Mouse (Mus musculus) limb, embryonic 10.5 days (tissue): Measurements from ENCODE around the gene Emc10. TPM values are rescaled to one million over a fixed set of nuclear protein-coding genes. Genes with fewer than 3 reads are reported as not detected.
A peak's percentile ranks its signal among the peaks of the same experiment; 100 is the strongest.

Experiments
- DNase-seq: peaks from one replicate; pipeline ENCODE4 v3.0.0-alpha.2; 2017; ENCODE audit warnings: low spot score
- H3K27ac ChIP-seq: fragments of 300-500 bp; sonication (generic); 2 replicates; pipeline ENCODE4 v1.5.1; 2016; ENCODE audit warnings: mild to moderate bottlenecking
- H3K27me3 ChIP-seq: fragments of 300-500 bp; sonication (generic); 2 replicates; pipeline ENCODE4 v1.6.1; 2016; ENCODE audit warnings: low read depth, mild to moderate bottlenecking; ENCODE audit not compliant: poor library complexity, severe bottlenecking
- H3K36me3 ChIP-seq: fragments of 300-500 bp; sonication (generic); 2 replicates; pipeline ENCODE4 v1.6.1; 2016; ENCODE audit warnings: mild to moderate bottlenecking, moderate library complexity
- H3K4me1 ChIP-seq: fragments of 300-500 bp; sonication (generic); 2 replicates; pipeline ENCODE4 v1.6.1; 2016
- H3K4me3 ChIP-seq: fragments of 300-500 bp; sonication (generic); 2 replicates; pipeline ENCODE4 v1.5.1; 2016; ENCODE audit warnings: mild to moderate bottlenecking, moderate library complexity
- H3K9me3 ChIP-seq: fragments of 300-500 bp; sonication (generic); replicated peaks from 2 replicates; pipeline ENCODE4 v1.6.1; 2016; ENCODE audit warnings: mild to moderate bottlenecking
- WGBS: fragments of 180-500 bp; shearing (Covaris S2); methylation state at CpG from one replicate; pipeline ENCODE4 v1.1.7; 2016; 5-methylcytosine and 5-hydroxymethylcytosine counted together
- polyA plus RNA-seq: library from polyadenylated mRNA; unstranded; fragments of >200 nt; fragmentation: Nextera tagmentation; extraction: Ambion mirVana; gene quantifications from 2 replicates; pipeline ENCODE4 v1.2.1, GENCODE M21; 2016

Emc10 gene
- polyA plus RNA-seq, 1 experiment from 2014 or later: 91.4 TPM

DNA sequence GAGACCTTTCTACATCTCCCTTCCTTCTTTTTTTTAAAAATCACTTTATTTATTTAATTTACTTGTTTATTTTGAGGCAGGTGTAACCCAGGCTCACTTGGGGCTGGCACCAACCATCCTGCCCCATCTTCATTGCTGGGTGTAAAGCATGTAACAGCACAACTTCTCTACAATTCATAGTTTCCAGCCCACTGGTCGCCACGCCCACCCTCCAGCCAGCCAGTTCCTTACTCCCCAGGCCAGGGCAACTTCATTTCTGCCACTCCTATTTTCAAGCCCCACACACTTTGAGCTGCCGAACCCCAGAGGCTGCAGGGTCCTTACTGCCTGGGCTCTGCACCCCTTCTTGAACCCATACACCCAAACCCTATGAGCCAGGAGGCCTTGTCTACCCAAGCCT is 24.7 kb upstream of the Emc10 start:
- Histone ChIP-seq H3K9me3 (no peaks in the 10 kb centered on the region), H3K27me3 (peaks cover 69% of the 10 kb centered on the region)
- 66% methylated on average over 3 of the region's 3 CpGs for WGBS

DNA sequence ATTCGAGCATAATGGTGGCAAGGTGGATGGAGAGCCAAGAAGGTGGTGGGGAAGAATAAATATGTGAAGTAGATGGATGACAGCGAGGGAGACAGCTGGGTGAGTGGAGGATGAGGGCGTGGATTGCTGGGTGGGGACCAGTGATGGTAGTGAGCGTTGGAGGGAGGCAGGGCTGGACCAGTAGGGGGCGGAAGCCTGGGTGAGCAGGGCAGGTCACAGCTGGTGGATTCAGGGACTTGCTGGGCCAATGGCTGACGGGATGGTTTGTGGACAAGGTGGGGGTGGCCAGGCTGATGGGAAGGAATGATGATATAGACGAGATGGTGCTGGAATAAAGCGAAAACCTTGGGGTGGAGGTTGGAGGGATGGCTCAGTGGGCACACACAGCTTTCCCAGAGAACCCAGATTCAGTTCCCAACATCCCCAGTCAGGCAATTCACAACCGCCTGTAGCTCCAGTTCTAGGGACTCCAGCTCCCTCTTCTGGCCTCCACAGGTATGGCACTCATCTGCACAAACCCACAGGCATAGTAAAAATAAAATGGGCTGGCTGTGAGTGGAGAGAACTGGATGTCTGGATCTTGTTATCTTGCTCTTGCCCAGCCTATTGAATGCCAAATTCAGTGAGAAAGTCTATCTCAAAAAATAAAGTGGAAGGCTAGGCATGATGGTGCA is 23.0 kb upstream of the Emc10 start:
- Histone ChIP-seq H3K4me3 (no peak overlapping the region), H3K4me1 (peaks cover 4% of the 10 kb centered on the region; the same call in 1 of the 2 replicates), H3K9me3 (no peaks in the 10 kb centered on the region), H3K27ac (no peak overlapping the region), H3K36me3 (no peaks in the 10 kb centered on the region), H3K27me3 (peaks cover 52% of the 10 kb centered on the region)
- 64% methylated on average over 9 of the region's 9 CpGs for WGBS
- DNase-seq: no peak

More for the DNA sequence above, 24.7 kb upstream of the Emc10 start:
- H3K36me3 ChIP-seq: no peaks in the 10 kb centered on the region
- H3K4me3 ChIP-seq: no peak overlapping the region
- peaks cover 14% of the 10 kb centered on the region for H3K4me1 ChIP-seq
- no peak for DNase-seq
- H3K27ac ChIP-seq: no peak overlapping the region

- H3K27ac ChIP-seq: no peak overlapping the region
- H3K9me3 ChIP-seq: no peaks in the 10 kb centered on the region
- H3K36me3 ChIP-seq: no peaks in the 10 kb centered on the region
- H3K4me3 ChIP-seq: no peak overlapping the region
- no peaks in the 10 kb centered on the region for H3K4me1 ChIP-seq
- H3K27me3 ChIP-seq: peaks cover 22% of the 10 kb centered on the region
- DNase-seq: no peak
Observed at GRCm38 (mm10) chr7:44507491-44507890, 11.2 kb upstream of the Emc10 start.

DNA sequence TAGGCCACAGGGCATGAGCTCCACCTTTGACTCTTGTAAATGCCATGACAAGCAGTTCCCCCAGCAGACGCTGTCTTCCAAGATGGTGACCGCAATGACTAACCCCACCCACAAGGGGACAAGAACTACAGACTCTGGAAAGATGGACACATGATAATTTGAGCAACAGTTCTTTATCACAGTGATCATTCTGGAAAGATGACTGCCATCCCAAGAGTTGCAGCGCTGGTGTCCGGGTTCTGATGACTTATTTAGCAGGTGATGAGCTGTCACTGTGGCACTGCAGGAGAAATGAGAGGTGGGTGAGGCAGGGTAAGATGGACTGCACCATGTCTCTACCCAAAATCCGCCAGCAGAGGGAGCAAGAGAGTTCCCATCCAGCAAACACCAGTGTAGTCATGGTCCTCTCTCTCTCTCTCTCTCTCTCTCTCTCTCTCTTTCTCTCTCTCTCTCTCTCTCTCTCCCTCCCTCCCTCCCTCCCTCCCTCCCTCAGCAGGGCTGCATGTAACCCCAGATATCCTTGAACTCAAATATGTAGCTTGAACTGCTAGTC is 5.3 kb upstream of the Emc10 start:
- peaks cover 11% of the 10 kb centered on the region for H3K4me1 ChIP-seq
- peak; percentile 80 for DNase-seq
- H3K4me3 ChIP-seq: no peak overlapping the region
- peaks cover 22% of the 10 kb centered on the region for H3K27me3 ChIP-seq
- H3K36me3 ChIP-seq: no peaks in the 10 kb centered on the region
- no peaks in the 10 kb centered on the region for H3K9me3 ChIP-seq
- H3K27ac ChIP-seq: no peak overlapping the region
- 44% methylated on average over 5 of the region's 5 CpGs for WGBS

GRCm38 (mm10) chr7:44500046-44500445 is 3.7 kb upstream of the Emc10 start:
- H3K27me3 ChIP-seq: peaks cover 22% of the 10 kb centered on the region
- peaks cover 20% of the 10 kb centered on the region for H3K4me1 ChIP-seq
- no peak overlapping the region for H3K27ac ChIP-seq
- DNase-seq: no peak
- H3K4me3 ChIP-seq: no peak overlapping the region
- no peaks in the 10 kb centered on the region for H3K36me3 ChIP-seq
- no peaks in the 10 kb centered on the region for H3K9me3 ChIP-seq
- WGBS: 63% methylated on average over 20 of the region's 20 CpGs

DNA sequence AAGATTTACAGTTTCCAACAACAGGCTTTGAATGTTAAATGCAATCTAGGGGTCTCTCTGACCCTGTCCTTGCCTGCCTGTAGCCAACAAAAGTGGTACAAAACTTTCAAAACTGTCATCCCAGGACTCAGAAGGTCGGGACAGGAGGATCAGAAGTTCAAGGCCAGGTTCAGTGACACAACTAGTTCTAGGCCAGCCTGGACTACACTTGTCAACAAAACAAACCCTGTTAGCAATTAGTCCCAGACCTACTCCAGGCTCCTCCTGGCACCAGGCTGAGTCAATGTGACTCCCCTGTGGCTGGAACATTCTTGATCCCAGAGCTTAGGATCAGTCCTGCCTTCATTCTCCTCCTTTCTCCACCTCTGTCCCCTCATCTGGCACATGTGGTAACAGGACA is 2.6 kb upstream of the Emc10 start:
- peaks cover 22% of the 10 kb centered on the region for H3K27me3 ChIP-seq
- H3K4me3 ChIP-seq: no peak overlapping the region
- DNase-seq: no peak
- peaks cover 8% of the 10 kb centered on the region for H3K36me3 ChIP-seq
- H3K4me1 ChIP-seq: peaks cover 24% of the 10 kb centered on the region
- no peak overlapping the region for H3K27ac ChIP-seq
- WGBS: 79% methylated on average over 1 of the region's 1 CpGs
- no peaks in the 10 kb centered on the region for H3K9me3 ChIP-seq

GRCm38 (mm10) chr7:44497361-44498055 is 1.2 kb upstream of the Emc10 start:
- WGBS: 84% methylated on average over 10 of the region's 10 CpGs

GRCm38 (mm10) chr7:44496771-44497109 is 411 bp upstream of the Emc10 start:
- under 1% methylated on average over 24 of the region's 26 CpGs for WGBS
- Histone ChIP-seq H3K9me3 (no peaks in the 10 kb centered on the region), H3K4me1 (peaks cover 24% of the 10 kb centered on the region), H3K27me3 (peaks cover 22% of the 10 kb centered on the region), H3K4me3 (peak overlapping the region; percentile 79), H3K36me3 (peaks cover 29% of the 10 kb centered on the region), H3K27ac (peak overlapping the region; percentile 97)
- no peak for DNase-seq

More at GRCm38 (mm10) chr7:44497361-44498055, 1.2 kb upstream of the Emc10 start:
- H3K27ac ChIP-seq: peak overlapping the region; percentile 97; the same call in 1 of the 2 replicates
- H3K4me1 ChIP-seq: peaks cover 24% of the 10 kb centered on the region
- H3K9me3 ChIP-seq: no peaks in the 10 kb centered on the region
- peak overlapping the region; percentile 79 for H3K4me3 ChIP-seq
- peaks cover 22% of the 10 kb centered on the region for H3K27me3 ChIP-seq
- no peak for DNase-seq
- peaks cover 21% of the 10 kb centered on the region for H3K36me3 ChIP-seq

DNA sequence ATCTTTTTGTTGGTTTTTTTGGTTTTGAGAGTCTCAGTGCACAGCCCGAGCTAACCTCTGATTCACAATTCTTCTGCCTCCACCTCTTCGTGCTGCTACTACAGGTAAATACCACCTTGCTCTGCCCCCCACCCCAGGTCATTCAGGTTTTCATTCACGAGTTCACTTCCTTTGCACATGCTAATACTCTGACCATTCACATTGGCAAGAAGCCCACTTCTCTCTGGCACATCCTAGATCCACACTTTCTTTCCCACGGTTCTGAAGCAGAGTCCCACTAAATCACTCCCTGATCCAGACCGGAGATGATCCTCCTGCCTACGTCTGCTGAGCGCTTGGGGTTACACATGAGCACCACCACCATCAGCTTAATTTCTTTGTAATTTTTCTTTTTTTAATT is 1.2 kb downstream of the Emc10 start:
- Histone ChIP-seq H3K4me1 (peaks cover 24% of the 10 kb centered on the region), H3K4me3 (peak overlapping the region; percentile 79), H3K27ac (no peak overlapping the region), H3K9me3 (no peaks in the 10 kb centered on the region), H3K27me3 (peaks cover 13% of the 10 kb centered on the region), H3K36me3 (peaks cover 45% of the 10 kb centered on the region)
- DNase-seq: no peak
- 89% methylated on average over 7 of the region's 7 CpGs for WGBS

GRCm38 (mm10) chr7:44494681-44495080 is 1.6 kb downstream of the Emc10 start:
- peaks cover 9% of the 10 kb centered on the region for H3K27me3 ChIP-seq
- H3K9me3 ChIP-seq: no peaks in the 10 kb centered on the region
- H3K36me3 ChIP-seq: peaks cover 49% of the 10 kb centered on the region
- DNase-seq: no peak
- 94% methylated on average over 12 of the region's 12 CpGs for WGBS
- H3K4me1 ChIP-seq: peaks cover 24% of the 10 kb centered on the region
- H3K27ac ChIP-seq: no peak overlapping the region
- H3K4me3 ChIP-seq: no peak overlapping the region

- Histone ChIP-seq H3K9me3 (no peaks in the 10 kb centered on the region), H3K4me3 (no peak overlapping the region), H3K27me3 (no peaks in the 10 kb centered on the region), H3K36me3 (peaks cover 62% of the 10 kb centered on the region), H3K27ac (no peak overlapping the region), H3K4me1 (peaks cover 19% of the 10 kb centered on the region)
- no peak for DNase-seq
- WGBS: 93% methylated on average over 21 of the region's 21 CpGs
Observed at GRCm38 (mm10) chr7:44492166-44492826, 4.0 kb downstream of the Emc10 start.

- no peak for DNase-seq
- 98% methylated on average over 5 of the region's 5 CpGs for WGBS
Observed at GRCm38 (mm10) chr7:44491391-44491790, 4.9 kb downstream of the Emc10 start.

DNA sequence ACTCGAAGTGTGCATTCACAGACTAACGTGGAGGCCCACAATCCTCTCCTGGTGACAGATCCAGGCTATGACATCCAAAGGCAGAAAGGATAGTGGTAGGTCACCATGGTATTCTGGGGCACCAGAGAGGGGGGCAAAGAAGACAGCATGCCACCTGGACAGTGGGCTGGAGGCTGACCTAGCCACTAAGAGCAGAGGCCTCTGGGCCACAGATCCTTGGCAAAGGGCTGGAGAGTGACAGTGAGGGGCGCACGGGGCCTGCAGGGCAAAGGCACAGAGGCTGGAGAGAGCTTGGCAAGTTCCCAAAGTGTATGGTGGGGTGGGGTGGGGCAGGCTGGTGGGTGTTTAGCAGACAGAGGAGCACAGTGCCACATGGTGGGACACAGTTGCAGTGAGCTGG is 6.0 kb downstream of the Emc10 start:
- DNase-seq: no peak
- Histone ChIP-seq H3K4me1 (peaks cover 6% of the 10 kb centered on the region), H3K27ac (no peak overlapping the region), H3K9me3 (no peaks in the 10 kb centered on the region), H3K27me3 (no peaks in the 10 kb centered on the region), H3K36me3 (peaks cover 62% of the 10 kb centered on the region), H3K4me3 (no peak overlapping the region)
- WGBS: 98% methylated on average over 4 of the region's 4 CpGs

More at GRCm38 (mm10) chr7:44491391-44491790, 4.9 kb downstream of the Emc10 start:
- no peaks in the 10 kb centered on the region for H3K9me3 ChIP-seq
- no peak overlapping the region for H3K27ac ChIP-seq
- peaks cover 13% of the 10 kb centered on the region for H3K4me1 ChIP-seq
- H3K27me3 ChIP-seq: no peaks in the 10 kb centered on the region
- H3K36me3 ChIP-seq: peaks cover 62% of the 10 kb centered on the region
- no peak overlapping the region for H3K4me3 ChIP-seq
